Mouse (Mus musculus): ENCODE measurements around the gene Rac3. TPM values are rescaled to one million over a fixed set of nuclear protein-coding genes. Genes with fewer than 3 reads are reported as not detected.
"Not testable (repeated sequence)": the region's sequence is repeated elsewhere in the genome, so short reads cannot be mapped to it uniquely, and the experiment has no call there.

Gene Rac3
- 1 to 10 TPM in 1 of 2 experiments, under 1 TPM in 1; 0.87 to 1.3 TPM for total RNA-seq (2021)
- long read RNA-seq, experiment 1 = 0 reads
- long read RNA-seq, experiment 2 = 0 reads

- peak; percentile 76 for DNase-seq
These were observed at the start of gene Rac3 for GRCm38 (mm10) chr11:120721124-120722066. Gene Rac3 (plus strand): TSS chr11:120721470.

GRCm38 (mm10) chr11:120672687-120673593 is 48.3 kb upstream of the Rac3 start, which contains the start of gene Aspscr1:
Gene Aspscr1 (plus strand): TSS chr11:120672973.
- intact Hi-C loops (cut with DNase I) = loop anchor here (2.0 kb wide), 1 partner anchor 14 kb away; no protein-coding TSS in a partner anchor
- DNase-seq = peak; percentile 99
- Histone ChIP-seq H3K27ac (peak within 1 kb of the TSS; percentile 97), H3K4me3 (peak within 1 kb of the TSS; percentile 88)
- no peak for TF ChIP-seq CTCF (IDR thresholded peaks at IDR 0.05)

More at GRCm38 (mm10) chr11:120721124-120722066, at the start of gene Rac3:
- intact Hi-C loops (cut with DNase I) = loop anchor here (2.0 kb wide), 1 partner anchor 27 kb away; no protein-coding TSS in a partner anchor
- H3K4me3 ChIP-seq = peak within 1 kb of the TSS; percentile 79
- TF ChIP-seq CTCF (IDR thresholded peaks at IDR 0.05) = no peak
- peak within 1 kb of the TSS; percentile 62 for H3K27ac ChIP-seq

GRCm38 (mm10) chr11:120673594-120674122 is 47.6 kb upstream of the Rac3 start:
- TF ChIP-seq CTCF (IDR thresholded peaks at IDR 0.05) = no peak
- intact Hi-C loops (cut with DNase I) = loop anchor here (2.0 kb wide), 1 partner anchor 15 kb away; no protein-coding TSS in a partner anchor
- H3K27ac ChIP-seq = peak overlapping the region; percentile 97
- DNase-seq = no peak
- peak overlapping the region; percentile 88 for H3K4me3 ChIP-seq

- intact Hi-C loops (cut with DNase I); H3K27ac ChIP-seq; H3K4me3 ChIP-seq; DNase-seq: not testable (repeated sequence)
These were observed 45.4 kb upstream of the Rac3 start for GRCm38 (mm10) chr11:120675875-120676274.

GRCm38 (mm10) chr11:120676951-120677350 is 44.3 kb upstream of the Rac3 start:
- no peak for DNase-seq
- no peak for TF ChIP-seq CTCF (IDR thresholded peaks at IDR 0.05)
- Histone ChIP-seq H3K27ac (no peak overlapping the region), H3K4me3 (no peak overlapping the region)
- intact Hi-C loops (cut with DNase I) = no loop called here

GRCm38 (mm10) chr11:120679909-120680308 is 41.4 kb upstream of the Rac3 start:
- intact Hi-C loops (cut with DNase I) = no loop called here
- no peak overlapping the region for H3K4me3 ChIP-seq
- TF ChIP-seq CTCF (IDR thresholded peaks at IDR 0.05) = peak; percentile 42
- DNase-seq = no peak
- no peak overlapping the region for H3K27ac ChIP-seq

GRCm38 (mm10) chr11:120682683-120683082 is 38.6 kb upstream of the Rac3 start:
- TF ChIP-seq CTCF (IDR thresholded peaks at IDR 0.05) = no peak

GRCm38 (mm10) chr11:120683536-120683935 is 37.7 kb upstream of the Rac3 start:
- DNase-seq = peak; percentile 7
- H3K27ac ChIP-seq = peak overlapping the region; percentile 72
- intact Hi-C loops (cut with DNase I) = no loop called here
- no peak for TF ChIP-seq CTCF (IDR thresholded peaks at IDR 0.05)
- H3K4me3 ChIP-seq = no peak overlapping the region

More at GRCm38 (mm10) chr11:120682683-120683082, 38.6 kb upstream of the Rac3 start:
- no peak overlapping the region for H3K4me3 ChIP-seq
- intact Hi-C loops (cut with DNase I) = no loop called here
- peak; percentile 8 for DNase-seq
- no peak overlapping the region for H3K27ac ChIP-seq

GRCm38 (mm10) chr11:120684086-120684485 is 37.2 kb upstream of the Rac3 start:
- Histone ChIP-seq H3K27ac (peak overlapping the region; percentile 72), H3K4me3 (no peak overlapping the region)
- no peak for TF ChIP-seq CTCF (IDR thresholded peaks at IDR 0.05)
- peak; percentile 63 for DNase-seq
- intact Hi-C loops (cut with DNase I) = no loop called here

- no peak overlapping the region for H3K4me3 ChIP-seq
- no peak for TF ChIP-seq CTCF (IDR thresholded peaks at IDR 0.05)
- peak overlapping the region; percentile 72 for H3K27ac ChIP-seq
- DNase-seq = no peak
- intact Hi-C loops (cut with DNase I) = no loop called here
These were observed 36.6 kb upstream of the Rac3 start for GRCm38 (mm10) chr11:120684660-120685059.

GRCm38 (mm10) chr11:120686650-120687272 is 34.5 kb upstream of the Rac3 start:
- intact Hi-C loops (cut with DNase I) = loop anchor here (2.0 kb wide), 1 partner anchor 22 kb away; no protein-coding TSS in a partner anchor
- no peak overlapping the region for H3K27ac ChIP-seq
- no peak for TF ChIP-seq CTCF (IDR thresholded peaks at IDR 0.05)
- peak; percentile 14 for DNase-seq
- no peak overlapping the region for H3K4me3 ChIP-seq

Measured in gastrocnemius, adult 2 months (tissue).